Mouse (Mus musculus) mouse trophoblast stem cell (cell line): ENCODE measurements around the gene Map1lc3b.

Experiments used
- in situ Hi-C, 2 experiments: fragments of 300-500 bp; cut with MseI, MboI; formaldehyde crosslinking; loops; 2 replicates in 1 of 2; 3 replicates in 1 of 2; pipeline ENCODE4 v1.15.1; 2025

Map1lc3b gene

DNA sequence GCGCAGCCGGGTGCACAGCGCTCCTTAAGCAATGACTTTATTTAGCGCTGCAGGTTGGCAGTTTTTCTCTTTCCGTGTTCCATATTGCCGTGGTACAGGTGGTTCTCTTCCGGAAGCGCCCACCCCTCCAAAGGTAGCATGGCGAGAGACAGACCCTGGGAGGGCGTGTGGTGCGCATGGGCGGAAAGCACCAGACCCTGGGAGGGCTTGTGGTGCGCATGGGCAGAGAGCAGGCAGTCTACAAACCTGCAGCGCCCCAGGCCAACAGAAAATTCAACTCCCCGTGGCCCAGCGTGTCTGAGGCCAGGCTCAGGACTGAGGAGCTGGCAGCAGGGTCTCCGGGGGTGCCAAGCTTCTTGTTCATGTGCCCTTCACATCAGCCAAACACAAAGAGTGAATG, 19.4 kb upstream of the Map1lc3b start:
- in situ Hi-C loops: no loop called here

DNA sequence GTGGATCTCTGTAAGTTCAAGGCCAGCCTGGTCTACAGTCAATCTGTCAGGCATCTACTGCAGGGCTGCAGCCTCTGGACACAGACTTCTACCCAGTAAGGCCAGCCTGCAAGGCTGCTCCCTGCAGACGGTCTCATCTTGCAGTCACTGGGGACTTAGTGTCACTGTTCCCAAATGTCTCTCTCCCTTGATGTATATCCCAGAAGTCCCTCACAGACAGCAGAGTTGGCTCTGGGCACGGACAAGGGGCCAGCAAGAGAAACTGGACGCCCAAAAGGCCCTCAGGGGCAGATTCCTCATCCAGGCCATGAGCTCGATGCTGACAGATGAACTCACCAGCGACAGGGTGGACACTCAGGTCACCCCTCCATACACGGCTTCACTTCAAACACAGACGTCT, 18.0 kb upstream of the Map1lc3b start:
- in situ Hi-C loops: no loop called here

DNA sequence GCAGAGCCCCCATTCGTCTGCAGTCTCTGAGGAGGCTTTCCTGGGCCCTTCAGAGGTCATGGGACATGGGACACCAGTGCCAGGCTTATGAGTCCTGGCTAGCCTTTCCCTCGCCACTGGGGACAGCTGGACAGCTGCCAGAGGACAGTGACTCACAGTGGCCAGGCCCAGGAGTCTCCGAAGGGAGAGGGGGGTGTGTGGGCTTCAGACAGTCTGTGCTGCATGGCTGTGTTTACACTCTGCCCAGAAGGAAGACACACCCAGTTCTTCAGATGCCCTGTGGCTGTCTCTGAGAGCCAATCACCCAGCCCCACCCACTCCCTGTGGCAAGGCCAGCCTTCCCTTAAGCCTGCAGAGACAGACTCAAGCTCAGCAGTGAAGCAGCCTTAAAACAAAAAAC, 16.9 kb upstream of the Map1lc3b start:
- in situ Hi-C loops: no loop called here

DNA sequence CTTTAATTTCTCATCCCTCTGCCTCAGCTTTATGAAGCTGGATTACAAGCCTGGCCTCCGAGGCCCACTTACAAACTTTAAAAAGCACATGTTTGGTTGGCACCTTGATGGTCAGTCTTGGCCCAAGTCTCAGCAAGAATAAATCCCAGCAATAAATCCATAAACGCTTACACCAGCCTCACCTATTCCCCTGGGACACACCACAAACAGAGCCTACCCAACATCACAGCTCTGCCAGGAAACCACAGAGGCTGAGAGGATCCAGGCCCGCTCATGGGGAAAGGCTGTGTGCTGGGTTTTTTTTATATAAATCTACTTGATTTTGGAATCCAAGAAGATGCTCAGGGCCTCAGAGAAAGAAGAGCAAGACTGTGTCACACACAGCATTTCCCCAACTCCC, 14.5 kb upstream of the Map1lc3b start:
- in situ Hi-C loops: no loop called here

DNA sequence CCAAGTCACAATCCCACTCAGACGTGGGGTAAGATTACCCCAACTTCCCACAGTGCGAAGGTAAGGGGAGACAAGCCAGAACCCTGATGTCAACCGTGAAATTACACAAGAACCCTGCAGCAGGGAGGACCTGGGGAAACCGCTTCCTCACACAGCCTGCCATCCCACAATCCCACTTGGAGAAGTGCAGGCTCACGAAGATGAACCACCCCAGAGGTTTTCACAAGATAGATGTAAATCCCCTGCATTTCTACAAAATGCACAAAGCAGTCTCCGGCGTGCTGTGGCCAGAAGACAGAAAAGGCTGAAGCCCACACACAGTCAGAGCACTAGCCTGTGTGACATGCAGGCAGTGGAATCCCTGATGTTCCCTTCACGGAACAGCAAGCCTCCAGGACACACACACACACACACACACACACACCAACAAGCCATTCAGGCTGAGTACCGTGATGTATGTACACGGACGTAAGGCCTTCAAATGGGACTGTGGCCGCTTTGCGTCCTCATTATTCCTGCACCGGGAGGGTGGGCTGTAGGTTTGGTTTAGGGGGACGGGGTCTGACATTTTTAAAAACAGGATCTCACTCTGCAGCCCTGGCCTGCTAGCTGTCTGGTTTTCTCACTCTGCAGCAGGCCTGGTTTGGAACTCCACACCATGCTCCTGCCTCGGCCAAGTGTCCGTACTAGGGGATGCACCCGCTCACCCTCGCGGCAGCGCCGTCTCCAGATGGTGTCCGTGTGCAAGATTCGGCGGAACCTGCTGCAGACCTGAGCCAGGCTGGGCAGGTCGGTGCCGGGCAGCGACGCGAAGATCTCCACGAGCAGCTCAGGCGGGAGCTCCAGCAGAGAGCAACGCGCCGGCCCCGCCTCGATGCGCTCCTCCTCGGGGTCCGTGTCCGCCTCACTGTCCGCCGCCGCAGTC, 12.1 kb upstream of the Map1lc3b start:
- in situ Hi-C loops: no loop called here

DNA sequence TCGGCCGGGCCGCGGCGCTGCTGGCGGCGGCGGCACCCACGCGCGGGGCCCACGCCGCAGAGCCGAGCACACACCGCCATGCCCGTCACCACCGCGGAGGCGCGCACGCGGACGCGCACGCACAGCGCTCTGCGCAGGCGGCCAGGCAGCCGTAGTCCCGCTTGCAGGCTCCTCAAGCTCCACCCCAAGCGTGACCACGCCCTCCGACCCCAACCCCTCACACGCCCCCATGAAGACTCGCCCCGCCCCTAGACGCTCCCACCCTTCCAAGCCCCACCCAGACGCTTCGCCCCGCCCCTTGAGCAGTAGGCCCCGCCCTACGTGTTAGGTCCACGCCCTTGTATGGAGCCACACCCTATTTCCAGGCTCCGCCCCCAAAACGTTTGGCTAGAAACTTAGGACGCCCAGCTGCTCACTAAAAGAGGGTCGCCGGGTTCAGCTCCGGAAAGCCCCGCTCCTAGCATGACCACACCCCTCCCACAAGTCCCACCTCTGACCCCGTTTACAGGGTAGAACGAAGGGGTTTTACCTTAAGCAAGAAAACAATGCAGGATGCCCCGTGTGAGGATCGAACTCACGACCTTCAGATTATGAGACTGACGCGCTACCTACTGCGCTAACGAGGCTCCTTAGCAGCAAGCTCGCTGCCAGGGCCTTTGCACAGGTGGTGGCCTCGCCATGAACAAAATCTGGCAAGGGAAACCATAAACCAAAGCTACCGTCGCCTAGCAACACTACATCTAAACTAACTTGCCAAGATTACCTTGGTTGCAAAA, 11.3 kb upstream of the Map1lc3b start, which contains the start of gene Fbxo31:
Gene Fbxo31, minus strand, starts transcription at position 131 of the 776 bp plus-strand sequence.
- in situ Hi-C loops: no loop called here

DNA sequence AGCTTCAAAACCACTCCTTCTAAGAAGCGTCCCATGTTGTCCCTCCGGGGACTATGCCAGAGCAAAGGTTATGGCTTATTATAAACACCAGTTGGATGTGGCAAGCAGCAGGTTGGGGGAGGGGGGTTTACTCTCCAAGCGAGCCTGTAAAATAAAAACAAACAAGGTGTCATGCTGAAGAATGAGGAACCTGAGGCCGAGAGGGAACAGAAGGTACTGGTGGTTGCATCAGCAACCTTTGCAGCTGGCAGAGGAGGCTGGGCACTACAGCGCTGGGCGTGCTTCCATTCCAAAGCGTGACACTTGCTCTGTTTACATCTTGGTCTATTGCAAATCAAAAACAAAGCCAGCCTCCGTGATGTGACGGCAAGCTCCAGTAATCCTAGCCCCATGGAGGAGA, 9.7 kb upstream of the Map1lc3b start:
- in situ Hi-C loops: no loop called here

DNA sequence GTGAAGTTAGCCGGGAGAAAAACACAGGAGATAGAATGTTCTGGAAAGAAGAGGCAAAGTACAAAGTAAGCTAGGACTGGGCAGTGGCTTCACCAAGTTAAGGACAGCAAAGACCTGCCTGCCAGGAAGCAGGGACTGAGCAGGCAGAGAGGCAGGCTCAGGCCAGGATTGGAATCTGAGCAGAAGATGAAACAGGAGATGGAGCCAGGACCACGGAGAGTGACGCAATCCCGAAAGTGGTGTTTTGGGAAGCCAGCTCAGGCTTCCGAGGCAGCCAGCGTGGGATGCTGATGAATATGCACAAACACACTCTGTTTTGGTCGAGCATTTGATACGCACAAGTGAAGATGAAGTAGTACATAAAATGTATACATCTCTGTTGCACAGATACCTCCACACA, 6.5 kb upstream of the Map1lc3b start:
- in situ Hi-C loops: no loop called here

DNA sequence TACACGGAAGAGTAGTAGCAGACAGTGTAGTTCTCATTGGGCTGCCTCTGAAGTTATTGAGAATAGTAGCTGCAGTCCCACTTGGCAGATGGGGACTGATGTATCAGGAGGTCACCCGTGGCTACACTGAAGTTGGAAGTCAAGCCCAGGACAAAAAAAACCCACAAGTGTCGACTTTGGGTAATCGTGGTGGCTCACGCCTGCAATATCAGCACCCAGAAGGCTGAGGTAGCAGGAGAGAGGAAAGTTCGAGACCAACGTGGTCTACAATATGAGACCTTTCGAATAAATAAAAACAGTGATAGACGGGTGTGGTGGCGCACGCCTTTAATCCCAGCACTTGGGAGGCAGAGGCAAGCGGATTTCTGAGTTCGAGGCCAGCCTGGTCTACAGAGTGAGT, 5.4 kb upstream of the Map1lc3b start:
- in situ Hi-C loops: no loop called here

DNA sequence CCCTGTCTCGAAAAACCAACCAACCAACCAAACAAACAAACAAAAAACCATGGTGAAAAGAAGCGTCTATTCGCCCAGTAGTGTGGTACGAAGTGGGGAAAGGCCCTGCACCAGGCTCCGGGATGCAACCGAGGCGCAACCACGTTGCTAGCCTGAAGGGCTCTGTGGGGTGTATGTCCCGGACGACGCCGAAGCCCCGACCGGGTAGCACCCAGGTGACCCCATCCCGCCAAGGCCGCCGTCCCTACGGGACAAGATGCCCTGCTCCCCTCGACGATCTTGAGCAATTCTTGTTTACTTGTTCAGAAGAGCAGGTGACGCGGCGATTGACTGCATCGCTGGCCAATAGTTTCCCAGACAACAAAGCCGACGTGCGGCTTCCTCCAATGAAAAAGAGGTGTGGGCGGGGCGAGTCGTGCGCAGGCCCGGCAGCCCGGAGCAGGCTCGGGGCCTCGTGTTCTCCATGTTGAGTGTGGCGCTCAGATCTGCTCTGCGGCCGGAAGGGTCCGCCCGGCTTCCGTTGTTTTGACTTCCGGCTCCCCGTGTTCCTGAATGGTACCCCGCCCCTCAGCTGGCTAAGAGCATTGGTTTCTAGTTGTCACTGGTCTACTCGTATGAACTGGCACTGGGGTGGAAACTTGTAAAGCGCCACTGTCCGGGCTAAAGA, 4.9 kb upstream of the Map1lc3b start:
- in situ Hi-C loops: no loop called here

DNA sequence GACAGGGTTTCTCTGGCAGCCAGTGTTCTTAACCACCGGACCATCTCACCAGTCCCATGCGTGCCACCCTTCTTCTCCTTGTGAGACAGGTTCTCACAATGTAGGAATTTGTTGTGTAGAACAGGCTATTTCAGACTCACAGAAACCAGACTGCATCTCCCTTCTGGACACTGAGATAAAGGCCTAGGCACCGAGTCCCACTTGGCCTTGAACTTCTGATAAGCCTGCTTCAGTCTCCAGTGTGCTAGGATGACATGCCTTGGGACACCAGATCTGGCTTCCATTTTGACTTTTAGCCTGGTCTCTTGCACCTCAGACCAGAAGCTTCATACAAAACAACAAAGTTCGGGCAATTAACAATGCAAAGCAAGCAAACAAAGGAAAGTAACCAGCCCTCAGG, 1.4 kb upstream of the Map1lc3b start:
- in situ Hi-C loops: no loop called here

DNA sequence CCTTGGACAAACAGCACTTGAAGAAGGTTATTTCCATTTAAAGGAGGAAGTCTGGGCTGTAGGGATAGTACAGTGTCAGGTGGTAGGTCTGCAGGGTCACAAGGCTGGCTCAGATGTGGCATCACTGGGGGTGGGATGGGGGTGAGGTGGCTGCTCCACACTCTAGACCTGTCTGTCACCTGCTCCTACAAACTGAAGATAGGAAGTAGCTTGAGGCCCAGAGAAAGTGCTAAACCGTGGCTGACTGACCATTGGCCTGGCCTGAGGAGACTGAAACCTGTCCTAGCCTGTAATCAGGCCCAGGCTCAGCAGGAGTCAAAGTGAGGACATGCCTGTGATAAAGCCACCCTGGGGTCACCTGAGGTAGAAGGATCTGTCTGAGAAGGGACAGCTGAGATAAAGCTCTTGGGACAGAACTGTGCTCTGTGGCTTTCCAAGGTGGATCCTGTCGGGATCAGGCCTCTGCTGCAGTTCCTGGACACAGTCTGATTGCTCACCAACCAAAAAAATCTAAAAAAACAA, 895 bp upstream of the Map1lc3b start:
- in situ Hi-C loops: no loop called here

DNA sequence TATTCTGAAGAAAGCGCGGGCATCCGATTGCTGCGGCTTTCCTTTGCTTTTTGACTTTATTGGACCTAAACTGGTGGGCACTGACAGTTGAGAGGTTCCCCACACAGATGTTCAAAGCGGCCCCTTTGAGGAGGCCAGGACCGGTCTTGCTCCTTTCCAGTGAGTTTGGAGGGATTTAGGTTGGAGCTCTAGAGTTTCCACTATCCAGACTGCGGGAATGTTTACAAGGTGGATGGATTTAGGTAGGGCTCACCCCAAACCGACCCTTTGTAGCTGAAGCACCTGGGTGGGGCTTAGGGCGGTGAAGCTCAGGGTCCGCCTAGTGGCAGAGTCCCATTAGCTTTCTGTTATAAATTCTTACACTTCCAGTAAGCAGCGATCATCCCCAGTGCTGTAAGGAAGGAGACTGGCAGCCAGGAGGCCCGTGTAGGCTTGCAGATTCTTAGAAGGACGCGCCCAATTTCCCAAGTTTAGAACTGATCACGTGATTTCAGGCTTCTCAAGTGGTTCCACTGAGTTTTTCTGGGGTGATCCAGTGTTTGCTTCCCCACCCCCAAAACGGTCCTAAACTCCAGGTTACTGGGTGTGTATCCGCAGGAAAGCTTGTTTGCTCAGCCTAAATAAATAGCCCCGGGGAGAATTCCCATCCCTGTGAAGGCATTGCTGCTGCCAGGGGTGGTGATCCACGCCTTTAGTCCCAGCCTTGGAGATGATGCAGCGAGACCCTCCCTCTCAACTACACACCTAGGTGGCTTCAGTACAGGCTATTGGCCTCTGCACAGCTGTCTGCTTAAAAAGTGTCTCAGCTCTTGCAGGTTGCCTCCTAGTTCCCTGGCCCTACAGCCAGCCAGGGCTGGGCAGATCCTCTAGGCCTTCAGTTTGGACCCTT, 1.3 kb downstream of the Map1lc3b start:
- in situ Hi-C loops: loop anchor here in 1 of 2 experiments (10.0 kb wide), 1 partner anchor 47 kb away; the partner anchor contains the start of gene 1700018B08Rik

DNA sequence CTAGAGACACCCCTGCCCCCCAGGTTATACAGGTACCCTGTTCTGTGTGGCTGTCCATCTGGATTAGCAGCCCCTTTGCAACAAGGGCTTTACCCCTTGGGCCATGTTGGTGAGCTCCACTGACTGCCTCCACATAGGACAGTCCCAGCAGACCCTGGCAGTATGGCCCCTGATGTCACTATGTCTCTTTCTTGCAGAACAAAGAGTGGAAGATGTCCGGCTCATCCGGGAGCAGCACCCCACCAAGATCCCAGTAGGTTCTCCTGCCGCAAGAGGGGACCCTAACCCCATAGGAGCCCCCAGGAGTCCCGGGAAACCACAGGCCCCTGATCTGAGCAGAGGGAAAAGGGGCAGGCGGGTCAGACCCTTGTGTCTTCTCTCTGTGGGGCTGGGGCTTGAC, 3.1 kb downstream of the Map1lc3b start:
- in situ Hi-C loops: loop anchor here in 1 of 2 experiments (10.0 kb wide), 1 partner anchor 48 kb away; the partner anchor contains the start of gene 1700018B08Rik

DNA sequence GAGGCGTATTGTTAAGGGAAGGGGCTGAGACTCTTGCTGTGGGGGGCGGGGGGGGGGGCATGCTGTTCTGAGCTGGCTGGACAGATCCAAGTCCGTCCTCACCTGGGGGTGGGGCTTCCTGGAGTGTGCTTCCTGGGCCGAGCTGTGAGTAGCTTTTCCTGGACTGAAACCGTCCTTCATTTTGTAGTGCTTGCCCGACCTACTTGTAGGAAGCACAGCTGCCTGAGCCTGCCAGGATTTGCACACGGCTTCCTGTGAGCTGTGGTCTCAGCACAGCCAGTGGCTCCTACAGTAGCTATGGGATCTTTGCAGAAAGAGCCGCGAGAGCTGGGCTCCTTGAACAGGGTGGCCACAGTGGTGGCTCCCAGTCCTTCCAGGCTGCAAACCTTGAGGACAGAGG, 3.8 kb downstream of the Map1lc3b start:
- in situ Hi-C loops: loop anchor here in 1 of 2 experiments (10.0 kb wide), 1 partner anchor 49 kb away; the partner anchor contains the start of gene 1700018B08Rik

DNA sequence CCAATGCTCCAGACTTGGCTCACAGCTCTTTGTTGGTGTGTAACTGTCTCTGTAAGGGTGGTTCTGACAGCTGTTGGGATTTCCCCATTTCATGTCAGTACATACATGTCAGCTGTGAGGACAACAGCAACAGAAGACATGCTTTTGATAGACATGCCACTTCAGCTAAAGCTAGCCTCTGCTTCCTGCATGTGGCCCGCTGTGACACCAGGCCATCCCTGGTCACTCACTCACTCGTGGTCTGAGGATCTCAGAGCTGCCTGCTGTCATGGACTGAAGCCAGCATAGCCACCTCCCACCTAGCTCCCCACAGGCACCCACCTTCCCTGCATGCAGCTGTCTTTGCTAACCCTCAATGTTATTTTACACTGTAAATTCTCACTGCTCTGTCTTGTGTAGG, 7.3 kb downstream of the Map1lc3b start:
- in situ Hi-C loops: loop anchor here (5.0 to 10.0 kb wide), 2 partner anchors 50 to 53 kb away; partner anchors contain the start of gene 1700018B08Rik (in 1 of the 2)

DNA sequence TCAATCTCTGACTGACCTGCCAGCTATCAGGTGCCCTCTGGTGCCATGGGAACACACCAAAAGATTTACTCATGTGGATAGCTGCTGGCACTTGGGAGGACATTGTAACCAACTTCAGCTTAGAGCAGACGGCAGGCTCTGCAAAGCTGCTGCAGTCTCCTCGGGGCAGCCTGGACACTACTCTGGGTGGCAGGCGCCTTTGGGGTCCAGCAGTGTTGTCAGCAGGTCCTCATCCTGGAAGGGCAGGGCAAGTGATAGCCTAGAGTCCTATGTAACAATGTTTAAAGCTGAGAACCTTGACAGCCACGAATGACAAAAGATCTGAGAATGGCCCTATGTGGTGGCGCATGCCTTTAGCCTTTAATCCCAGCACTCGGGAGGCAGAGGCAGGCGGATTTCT, 8.0 kb downstream of the Map1lc3b start:
- in situ Hi-C loops: loop anchor here (5.0 to 10.0 kb wide), 2 partner anchors 51 to 53 kb away; partner anchors contain the start of gene 1700018B08Rik (in 1 of the 2)

DNA sequence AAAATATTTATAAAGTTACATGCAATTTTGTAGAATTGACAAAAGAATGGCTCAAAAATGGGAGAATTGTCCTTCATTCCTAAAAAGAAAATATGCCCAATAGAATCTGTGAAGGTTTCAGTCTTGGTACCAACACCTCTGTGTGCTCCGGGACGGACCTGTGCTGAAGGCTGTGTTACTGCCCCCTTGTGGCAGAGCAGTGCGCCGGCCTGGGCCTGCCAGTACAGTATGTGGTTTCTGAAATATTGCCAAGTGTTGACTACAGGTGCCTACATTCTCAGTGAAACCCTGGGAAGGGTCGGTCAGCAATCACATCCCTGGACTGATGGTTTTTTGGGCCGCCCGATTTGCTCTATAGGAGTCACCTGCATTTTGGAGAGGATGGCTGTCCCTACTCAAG, 8.7 kb downstream of the Map1lc3b start:
- in situ Hi-C loops: loop anchor here (5.0 to 10.0 kb wide), 2 partner anchors 52 to 54 kb away; partner anchors contain the start of gene 1700018B08Rik (in 1 of the 2)

DNA sequence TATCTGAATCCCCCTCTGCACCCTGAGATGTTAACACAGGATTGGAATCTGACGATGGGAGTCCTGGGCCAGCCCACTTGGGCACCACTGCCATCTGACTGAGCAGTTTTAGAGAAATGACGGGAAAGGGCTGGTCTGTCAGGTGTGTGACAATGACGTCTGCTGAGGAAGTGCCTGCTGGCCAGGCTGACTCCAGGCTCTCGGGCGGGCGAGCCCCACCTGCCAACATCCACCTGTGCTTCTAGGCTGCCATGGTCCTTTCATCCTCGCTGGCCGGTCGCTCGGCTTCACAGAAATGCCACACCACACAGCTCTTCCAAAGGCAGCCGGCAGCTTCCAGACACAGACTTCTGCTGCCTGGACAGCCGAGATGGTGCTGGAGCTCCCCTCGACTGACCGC, 9.7 kb downstream of the Map1lc3b start:
- in situ Hi-C loops: loop anchor here (5.0 to 10.0 kb wide), 3 partner anchors 53 to 75 kb away; partner anchors contain the start of gene 1700018B08Rik (in 1 of the 2)

DNA sequence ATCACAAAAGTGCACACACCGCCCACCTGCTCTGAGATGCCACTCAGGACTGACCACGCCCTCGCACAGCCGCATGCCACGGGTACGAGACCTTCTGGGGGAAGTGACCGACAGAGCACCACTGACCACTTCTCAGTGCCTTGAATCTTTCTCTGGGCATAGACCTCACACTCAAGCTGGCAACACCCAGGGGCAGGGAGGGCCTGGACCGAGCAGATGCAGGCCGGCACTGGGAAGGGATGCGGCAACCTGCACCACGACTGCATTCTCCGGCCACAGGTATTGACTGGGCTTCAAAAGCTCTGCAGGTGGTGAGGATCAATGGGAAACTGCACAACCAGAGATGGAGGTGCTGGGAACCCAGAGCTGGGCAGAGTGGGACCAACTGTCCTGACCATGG, 12.2 kb downstream of the Map1lc3b start:
- in situ Hi-C loops: loop anchor here in 1 of 2 experiments (10.0 kb wide), 1 partner anchor 72 kb away; no protein-coding TSS in a partner anchor
